Mouse (Mus musculus) cerebral cortex, adult 2 months (tissue): ENCODE measurements around the gene Vmn1r237.

Source experiments
- WGBS: fragments of 180-500 bp; shearing (Covaris S2); methylation state at CpG from one replicate; pipeline ENCODE4 v1.1.7; 2018; 5-methylcytosine and 5-hydroxymethylcytosine counted together

The Vmn1r237 gene

DNA sequence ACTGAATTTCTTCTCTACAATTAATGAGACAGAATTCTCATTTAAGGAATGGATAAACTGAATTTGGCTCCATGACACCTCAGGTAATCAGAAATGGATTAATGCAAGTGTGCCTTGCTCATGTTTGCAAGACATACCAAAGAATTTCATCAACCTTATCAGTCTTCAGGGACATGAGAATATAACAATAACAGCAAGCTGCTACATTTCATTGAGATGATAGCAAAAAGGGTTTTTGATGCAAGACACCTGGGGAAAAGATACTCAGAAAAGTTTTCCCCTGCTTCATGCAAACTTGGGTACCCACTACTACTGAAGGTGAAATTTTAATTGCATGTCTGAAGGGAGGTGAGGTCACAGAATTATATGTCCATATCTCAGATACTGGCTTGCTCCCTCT is at the start of gene Vmn1r237:
TSS of gene Vmn1r237 (plus strand) at position 301 of the 400 bp plus-strand sequence.

DNA sequence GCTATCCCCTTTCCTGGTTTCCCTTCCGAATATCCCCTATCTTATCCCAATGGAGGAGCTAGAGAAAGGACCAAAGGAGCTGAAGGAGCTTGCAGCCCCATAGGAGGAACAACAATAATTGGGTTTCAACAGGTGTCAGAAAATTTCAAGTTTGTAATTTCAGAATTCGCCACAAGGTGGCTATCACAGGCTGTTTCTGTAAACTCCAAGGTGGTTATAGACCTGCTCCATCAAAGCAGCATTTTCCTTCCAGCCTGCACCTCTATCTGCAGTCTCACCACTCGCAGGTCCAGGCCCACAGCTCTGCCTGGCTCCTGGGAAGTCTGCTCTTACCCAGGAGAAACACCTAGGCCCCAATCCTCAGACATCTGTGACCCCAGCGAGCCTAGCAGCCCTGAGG is 39.6 kb upstream of the Vmn1r237 start:
- WGBS, result 10% methylated on average over 4 of the region's 4 CpGs

DNA sequence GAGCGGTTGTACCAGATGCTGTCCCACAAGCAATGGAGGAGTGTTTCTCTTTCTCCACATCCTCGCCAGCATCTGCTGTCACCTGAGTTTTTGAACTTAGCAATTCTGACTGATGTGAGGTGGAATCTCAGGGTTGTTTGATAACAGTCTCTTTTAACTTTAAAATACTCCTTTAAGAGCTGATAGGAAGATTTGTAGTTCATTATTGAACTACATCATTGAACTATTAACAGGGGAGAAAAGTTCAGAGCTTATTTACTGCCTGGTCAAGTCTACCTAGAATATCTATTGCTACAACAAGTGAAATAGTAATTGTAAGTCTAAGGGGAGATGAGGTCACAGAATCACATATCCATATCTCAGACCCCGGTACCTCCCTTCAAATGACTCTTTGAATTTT is 29.0 kb upstream of the Vmn1r237 start, which contains the start of gene Vmn1r236:
TSS of gene Vmn1r236 (plus strand) at position 301 of the 400 bp plus-strand sequence.
- WGBS, result 85% methylated on average over 3 of the region's 3 CpGs
